Comparison of ENCODE assay signal across 13 mouse cellular contexts in the genomic region with DNA sequence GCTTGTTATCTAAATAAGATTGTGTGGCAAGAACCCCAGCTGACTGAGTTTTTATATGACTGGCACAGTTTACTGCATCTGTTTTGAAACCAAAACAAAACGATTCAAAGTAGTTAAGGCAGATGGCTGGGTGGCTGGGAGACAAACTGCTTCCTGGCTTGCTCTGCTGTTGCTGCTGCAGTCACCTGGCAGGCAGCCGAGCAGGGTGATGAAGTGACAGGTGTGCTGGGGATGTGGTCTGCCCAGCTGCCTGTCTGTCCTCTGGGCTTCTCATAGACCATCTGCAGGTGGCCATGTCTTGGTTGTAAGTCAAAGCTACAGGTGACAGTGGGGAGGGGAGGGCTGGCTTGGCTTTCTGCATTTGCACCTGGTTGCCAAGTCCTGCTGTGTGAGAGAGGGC.
A peak's percentile ranks its signal among the peaks of the same experiment; 100 is the strongest.
DNase-seq lines count a peak whose midpoint lies in the region; ATAC-seq and TF ChIP-seq lines count a peak whose summit lies in the region.
"Had no signal": no experiment of that assay in that cellular context is flagged by ENCODE, and none has a peak within 500 bp of the region (broad histone marks: within the 10 kb centered on the region; RNA-seq: fewer than 3 reads in every experiment).

No protein-coding gene starts in this region.

- no peak overlapping the region for H3K9ac ChIP-seq in lung, embryonic 14.5 days
- H3K9ac ChIP-seq: limb, embryonic 15.5 days had no signal

- no peaks in the 10 kb centered on the region for H3K9me3 ChIP-seq in lung, embryonic 14.5 days (ENCODE audit: low read depth, low read length)
- H3K9me3 ChIP-seq: limb, embryonic 15.5 days had no signal

- H3K4me2 ChIP-seq in lung, embryonic 14.5 days, result no peak overlapping the region
- H3K4me2 ChIP-seq: limb, embryonic 15.5 days had no signal

- no peak for TF ChIP-seq CTCF in lung, embryonic 14.5 days (IDR thresholded peaks at IDR 0.05; ENCODE audit: low read depth)
- TF ChIP-seq CTCF in lung, adult 2 months (IDR thresholded peaks at IDR 0.05; ENCODE audit: insufficient read depth, low read length), result no peak
- TF ChIP-seq CTCF in layer of hippocampus, adult 2 months (conservative IDR thresholded peaks at IDR 0.05), result no peak

- H3K4me3 ChIP-seq in lung, embryonic 14.5 days (ENCODE audit: low read depth, low read length), result no peak overlapping the region
- H3K4me3 ChIP-seq in lung, adult 2 months (replicated peaks; ENCODE audit: extremely low read depth, low read depth, low read length), result no peak overlapping the region
- no peak overlapping the region for H3K4me3 ChIP-seq in layer of hippocampus, adult 2 months
- H3K4me3 ChIP-seq: limb, embryonic 15.5 days had no signal

- no peaks in the 10 kb centered on the region for H3K27me3 ChIP-seq in lung, embryonic 14.5 days (ENCODE audit: insufficient read depth, low read length)
- H3K27me3 ChIP-seq: limb, embryonic 15.5 days had no signal

- H3K36me3 ChIP-seq in lung, embryonic 14.5 days (ENCODE audit: insufficient read depth), result no peaks in the 10 kb centered on the region
- H3K36me3 ChIP-seq: limb, embryonic 15.5 days had no signal

- TF ChIP-seq POLR2A in lung, adult 2 months (IDR thresholded peaks at IDR 0.05; ENCODE audit: borderline replicate concordance, extremely low read depth, low read depth, low read length), result no peak

- no peaks in the 10 kb centered on the region for H3K4me1 ChIP-seq in lung, embryonic 14.5 days (ENCODE audit: insufficient read depth)
- no peaks in the 10 kb centered on the region for H3K4me1 ChIP-seq in lung, adult 2 months (ENCODE audit: control insufficient read depth, insufficient read depth, low read length)
- H3K4me1 ChIP-seq: limb, embryonic 15.5 days had no signal

- DNase-seq in cerebellum, postnatal 14 days, result peak; percentile 19 to 38
- DNase-seq in lung, embryonic 14.5 days, result peak; percentile 1
- DNase-seq in lung, adult 2 months, result no peak
- DNase-seq in layer of hippocampus, adult 2 months (ENCODE audit: low spot score in 2 of 2), result peak; percentile 19 to 32
- peak; percentile 12 for DNase-seq in right cerebral cortex, postnatal 25 days
- no peak for DNase-seq in MN1 (ENCODE audit: low spot score)
- no peak for DNase-seq in heart, postnatal 14 days
- DNase-seq: adrenal gland, adult 8-10 months; cerebellum, adult 2 months; lung, postnatal 4 days; spleen, adult 18-20 months had no signal

- intact Hi-C loops in heart, postnatal 14 days (cut with DNase I), result no loop called here

- 53% methylated on average over 2 of the region's 2 CpGs for WGBS in lung, embryonic 14.5 days
- WGBS in lung, adult 2 months, result 32% methylated on average over 2 of the region's 2 CpGs

- H3K27ac ChIP-seq in lung, embryonic 14.5 days (ENCODE audit: low read depth), result no peak overlapping the region
- no peak overlapping the region for H3K27ac ChIP-seq in layer of hippocampus, adult 2 months
- H3K27ac ChIP-seq: limb, embryonic 15.5 days had no signal

- ATAC-seq in cerebellum, adult (ENCODE audit: insufficient number of reproducible peaks, low FRiP score, low TSS enrichment), result no peak
- no peak for ATAC-seq in lung, embryonic 14.5 days (ENCODE audit: insufficient read depth)

Comparison
In these comparisons a context has a peak if more than half of its experiments do, and no peak if none do; other contexts are left out.
1. DNase-seq: peak in cerebellum, postnatal 14 days (2 of 2), lung, embryonic 14.5 days (single experiment), layer of hippocampus, adult 2 months (2 of 2) and right cerebral cortex, postnatal 25 days (single experiment); none in lung, adult 2 months (single experiment), MN1 (single experiment) and heart, postnatal 14 days (0 of 2).